Mouse (Mus musculus) lung, embryonic 14.5 days (tissue): ENCODE measurements around the gene Bola1. TPM values are rescaled to one million over a fixed set of nuclear protein-coding genes. Genes with fewer than 3 reads are reported as not detected.

Experiments
- ATAC-seq: fragments of 200-750 bp; cut with Nextera tagmentation; 2 replicates; pipeline ENCODE4 v1.8.0; 2017; ENCODE audit warnings: mild to moderate bottlenecking, moderate TSS enrichment, moderate library complexity; ENCODE audit not compliant: insufficient read depth
- DNase-seq: peaks from one replicate; pipeline ENCODE4 v3.0.0-alpha.2; 2015
- H3K27ac ChIP-seq: fragments of 300-500 bp; sonication (generic); 2 replicates; pipeline ENCODE4 v1.5.1; 2014; ENCODE audit warnings: low read depth, mild to moderate bottlenecking, moderate library complexity
- H3K27me3 ChIP-seq: fragments of 300-500 bp; sonication (generic); 2 replicates; pipeline ENCODE4 v1.6.1; 2014; ENCODE audit warnings: low read length, control low read depth; ENCODE audit not compliant: insufficient read depth
- H3K36me3 ChIP-seq: fragments of 300-500 bp; sonication (generic); 2 replicates; pipeline ENCODE4 v1.6.1; 2014; ENCODE audit warnings: control low read depth; ENCODE audit not compliant: insufficient read depth
- H3K4me1 ChIP-seq: fragments of 300-500 bp; sonication (generic); 2 replicates; pipeline ENCODE4 v1.6.1; 2014; ENCODE audit warnings: antibody characterized with exemption, control low read depth; ENCODE audit not compliant: insufficient read depth
- H3K4me2 ChIP-seq: fragments of 300-500 bp; sonication (generic); 2 replicates; pipeline ENCODE4 v1.6.1; 2014; ENCODE audit warnings: mild to moderate bottlenecking
- H3K4me3 ChIP-seq: fragments of 300-500 bp; sonication (generic); 2 replicates; pipeline ENCODE4 v1.5.1; 2014; ENCODE audit warnings: low read depth, low read length
- H3K9ac ChIP-seq: fragments of 300-500 bp; sonication (generic); 2 replicates; pipeline ENCODE4 v1.6.1; 2014
- H3K9me3 ChIP-seq: fragments of 300-500 bp; sonication (generic); 2 replicates; pipeline ENCODE4 v1.6.1; 2016; ENCODE audit warnings: low read depth, low read length, control low read depth
- CTCF ChIP-seq: IDR thresholded peaks from 2 replicates; pipeline ENCODE4 v1.5.1; 2016; ENCODE audit warnings: antibody characterized with exemption, low read depth
- WGBS: fragments of 180-500 bp; shearing (Covaris S2); extraction: QIAGEN DNeasy Blood & Tissue Kit; methylation state at CpG from one replicate; pipeline ENCODE4 v1.1.7; 2014; 5-methylcytosine and 5-hydroxymethylcytosine counted together
- polyA plus RNA-seq: library from polyadenylated mRNA; unstranded; fragments of >200 nt; fragmentation: Nextera tagmentation; extraction: Ambion mirVana; gene quantifications from 2 replicates; pipeline ENCODE4 v1.2.1, GENCODE M21; 2014

Bola1 gene
- polyA plus RNA-seq, 1 experiment from 2014 or later = 57.6 TPM

DNA sequence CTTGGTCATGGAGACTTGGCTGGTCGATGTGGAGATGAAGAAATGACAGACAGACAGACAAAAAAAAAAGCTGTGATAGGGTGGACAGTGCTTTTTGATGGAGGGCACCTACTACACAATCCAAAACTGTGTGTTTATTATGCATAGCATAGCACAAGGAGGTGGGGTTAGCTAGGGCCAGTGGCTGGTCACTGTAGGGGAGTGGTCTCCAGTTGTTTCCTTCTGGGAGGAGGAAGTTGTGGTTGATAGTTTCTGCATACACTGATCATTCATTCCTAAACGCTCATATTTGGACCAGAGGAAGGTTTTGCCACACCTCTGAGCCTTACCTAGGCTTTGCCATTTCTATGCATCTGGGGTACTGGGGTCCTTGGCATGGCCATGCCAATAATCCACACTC is 10.9 kb upstream of the Bola1 start:
- Histone ChIP-seq H3K36me3 (no peaks in the 10 kb centered on the region), H3K9me3 (no peaks in the 10 kb centered on the region), H3K27me3 (no peaks in the 10 kb centered on the region), H3K4me1 (0 out of 2 replicates have a peak, but pooled peaks cover 5% of the 10 kb centered on the region), H3K4me2 (no peak overlapping the region), H3K9ac (no peak overlapping the region), H3K4me3 (no peak overlapping the region), H3K27ac (no peak overlapping the region)
- DNase-seq = no peak
- TF ChIP-seq CTCF = no peak
- ATAC-seq = no peak
- WGBS = 59% methylated on average over 2 of the region's 2 CpGs

DNA sequence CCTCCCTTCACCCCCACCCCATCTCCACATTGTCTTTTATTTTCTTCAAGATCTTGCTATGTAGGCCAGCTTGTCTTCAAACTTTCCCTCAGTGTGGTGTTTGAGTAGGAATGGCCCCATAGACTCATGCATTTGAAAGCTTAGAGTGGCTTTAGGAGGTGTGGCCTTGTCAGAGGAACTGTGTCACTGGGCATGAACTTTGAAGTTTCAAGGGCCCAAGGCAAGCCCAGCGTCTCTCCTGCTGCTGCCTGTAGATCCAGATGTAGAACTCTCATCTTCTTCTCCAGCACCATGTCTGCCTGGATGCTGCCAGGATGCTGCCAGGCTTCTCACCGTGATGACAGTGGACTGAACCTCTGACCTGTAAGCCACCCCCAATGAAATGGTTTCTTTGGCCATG is 9.3 kb upstream of the Bola1 start:
- H3K9ac ChIP-seq = no peak overlapping the region
- ATAC-seq (no peak), DNase-seq (no peak)
- H3K36me3 ChIP-seq = no peaks in the 10 kb centered on the region
- TF ChIP-seq CTCF = no peak
- H3K4me3 ChIP-seq = no peak overlapping the region
- H3K27ac ChIP-seq = no peak overlapping the region
- 0 out of 2 replicates have a peak, but pooled peaks cover 5% of the 10 kb centered on the region for H3K4me1 ChIP-seq
- no peaks in the 10 kb centered on the region for H3K9me3 ChIP-seq
- no peak overlapping the region for H3K4me2 ChIP-seq
- WGBS = 48% methylated on average over 2 of the region's 2 CpGs
- H3K27me3 ChIP-seq = no peaks in the 10 kb centered on the region

DNA sequence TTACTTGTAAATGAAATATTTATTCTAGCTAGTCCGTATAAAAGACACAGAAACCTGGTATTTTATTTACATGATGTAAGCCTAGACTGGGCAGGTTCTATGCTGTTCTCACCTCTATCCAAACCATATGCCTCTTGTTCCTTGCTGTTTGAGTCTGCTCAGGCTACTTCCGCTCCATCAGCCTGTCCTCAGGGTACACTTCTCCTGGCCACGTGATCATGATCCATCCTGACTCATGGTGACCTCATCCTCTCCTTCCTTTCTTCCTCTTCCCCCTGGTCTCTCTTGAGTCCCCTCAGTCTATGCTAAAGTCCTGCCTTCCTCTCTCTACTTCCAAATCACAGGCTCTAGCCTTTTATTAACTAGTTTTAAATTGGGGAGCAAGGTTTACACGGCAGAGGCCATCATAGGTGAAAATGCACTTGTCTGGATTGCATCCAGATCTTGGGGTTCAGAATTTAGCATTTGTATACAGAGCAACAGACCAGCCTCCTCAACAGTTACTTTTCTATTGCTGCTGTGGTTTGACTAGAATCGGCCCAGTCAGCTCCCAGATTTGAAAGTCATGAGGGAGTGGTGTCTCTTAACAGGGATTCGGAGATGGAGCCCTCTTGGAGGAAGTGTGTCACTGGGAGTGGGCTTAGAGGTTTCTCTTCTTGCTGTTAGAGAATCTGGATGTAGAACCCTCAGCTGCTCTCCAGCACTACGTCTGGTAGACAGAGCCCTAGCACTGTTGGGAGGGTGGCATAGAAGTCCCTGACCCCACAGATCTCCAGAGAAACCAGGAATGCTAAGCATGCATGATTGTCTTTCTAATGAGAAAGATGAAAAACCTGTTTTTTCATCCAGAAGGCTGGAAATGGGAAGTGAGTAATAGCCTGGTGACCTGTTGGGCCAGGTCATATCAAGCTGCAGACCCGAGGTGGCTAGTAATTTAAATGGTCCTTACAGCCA is 7.5 kb upstream of the Bola1 start:
- Histone ChIP-seq H3K9me3 (no peaks in the 10 kb centered on the region), H3K4me1 (peaks cover 15% of the 10 kb centered on the region; the same call in 1 of the 2 replicates), H3K27ac (peak overlapping the region; percentile 18; the same call in 1 of the 2 replicates), H3K4me2 (no peak overlapping the region), H3K4me3 (no peak overlapping the region), H3K9ac (no peak overlapping the region), H3K27me3 (no peaks in the 10 kb centered on the region), H3K36me3 (no peaks in the 10 kb centered on the region)
- WGBS = 49% methylated on average over 8 of the region's 8 CpGs
- TF ChIP-seq CTCF = no peak
- DNase-seq (no peak), ATAC-seq (peak; percentile 29; the same call in 1 of the 2 replicates)

- ATAC-seq = no peak
- Histone ChIP-seq H3K27me3 (no peaks in the 10 kb centered on the region), H3K27ac (no peak overlapping the region), H3K36me3 (no peaks in the 10 kb centered on the region), H3K9ac (peak overlapping the region; percentile 9; the same call in 1 of the 2 replicates), H3K4me1 (peaks cover 19% of the 10 kb centered on the region; the same call in 1 of the 2 replicates), H3K4me3 (no peak overlapping the region), H3K4me2 (no peak overlapping the region), H3K9me3 (no peaks in the 10 kb centered on the region)
- no peak for DNase-seq
- TF ChIP-seq CTCF = no peak
- WGBS = 52% methylated on average over 2 of the region's 2 CpGs
Observed at GRCm38 (mm10) chr3:96225421-96225820, 5.9 kb upstream of the Bola1 start.

DNA sequence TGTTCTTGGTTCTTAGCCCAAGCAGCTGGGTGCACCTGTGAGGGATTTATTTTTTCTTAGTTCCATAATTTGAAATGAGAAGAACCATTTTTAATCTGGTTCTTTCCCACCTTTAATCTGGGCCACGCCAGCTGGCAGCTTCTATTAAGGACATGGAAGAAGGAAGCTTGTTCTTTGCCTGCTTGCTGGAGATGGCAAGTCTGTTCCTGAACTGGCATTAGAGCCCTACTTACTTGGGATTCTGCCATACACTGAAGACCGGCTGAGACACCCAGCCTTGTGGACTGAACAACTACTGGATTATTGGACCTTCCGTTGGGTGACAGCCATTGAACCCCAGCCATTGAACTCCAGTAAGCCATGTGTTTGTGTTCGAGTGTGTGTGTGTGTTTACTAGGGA is 3.3 kb upstream of the Bola1 start:
- H3K9ac ChIP-seq = no peak overlapping the region
- DNase-seq (no peak), ATAC-seq (no peak)
- H3K27ac ChIP-seq = no peak overlapping the region
- H3K36me3 ChIP-seq = no peaks in the 10 kb centered on the region
- H3K4me1 ChIP-seq = peaks cover 19% of the 10 kb centered on the region; the same call in 1 of the 2 replicates
- TF ChIP-seq CTCF = no peak
- no peaks in the 10 kb centered on the region for H3K9me3 ChIP-seq
- no peaks in the 10 kb centered on the region for H3K27me3 ChIP-seq
- H3K4me2 ChIP-seq = peak overlapping the region; percentile 93
- peak overlapping the region; percentile 52; the same call in 1 of the 2 replicates for H3K4me3 ChIP-seq
- 93% methylated on average over 4 of the region's 4 CpGs for WGBS

DNA sequence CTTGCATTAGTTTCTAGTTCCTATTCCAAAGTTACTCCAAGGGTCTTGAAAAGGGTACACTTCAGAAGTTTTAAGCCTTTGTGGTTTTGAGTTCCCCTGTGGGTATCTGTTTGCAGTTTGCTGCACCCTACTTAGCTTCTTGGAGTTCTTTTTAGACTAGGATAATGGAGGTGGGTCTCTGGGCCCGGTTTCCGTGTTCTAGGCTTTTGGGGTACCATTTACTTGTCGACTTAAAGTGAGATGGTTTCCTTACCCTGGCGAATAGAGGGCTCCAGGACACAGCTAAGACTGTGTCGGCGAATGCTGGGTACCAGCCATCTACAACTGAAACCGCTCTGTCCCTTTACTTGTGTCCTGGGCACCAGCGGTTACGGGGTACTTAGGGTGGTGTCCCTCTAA is 2.1 kb upstream of the Bola1 start:
- Histone ChIP-seq H3K36me3 (no peaks in the 10 kb centered on the region), H3K27ac (peak overlapping the region; percentile 99), H3K27me3 (no peaks in the 10 kb centered on the region), H3K4me3 (peak overlapping the region; percentile 52), H3K4me1 (peaks cover 16% of the 10 kb centered on the region; the same call in 1 of the 2 replicates), H3K9ac (peak overlapping the region; percentile 56), H3K4me2 (peak overlapping the region; percentile 93), H3K9me3 (no peaks in the 10 kb centered on the region)
- WGBS = 25% methylated on average over 9 of the region's 9 CpGs
- TF ChIP-seq CTCF = no peak
- ATAC-seq (no peak), DNase-seq (peak; percentile 17)
